Mouse (Mus musculus): ENCODE data around the gene Lpar6.

Lpar6 gene

GRCm38 (mm10) chr14:73237848-73238321 lies at the start of gene Lpar6:
Lpar6 (plus strand) TSS chr14:73237895.
- DNase-seq = no peak

DNA sequence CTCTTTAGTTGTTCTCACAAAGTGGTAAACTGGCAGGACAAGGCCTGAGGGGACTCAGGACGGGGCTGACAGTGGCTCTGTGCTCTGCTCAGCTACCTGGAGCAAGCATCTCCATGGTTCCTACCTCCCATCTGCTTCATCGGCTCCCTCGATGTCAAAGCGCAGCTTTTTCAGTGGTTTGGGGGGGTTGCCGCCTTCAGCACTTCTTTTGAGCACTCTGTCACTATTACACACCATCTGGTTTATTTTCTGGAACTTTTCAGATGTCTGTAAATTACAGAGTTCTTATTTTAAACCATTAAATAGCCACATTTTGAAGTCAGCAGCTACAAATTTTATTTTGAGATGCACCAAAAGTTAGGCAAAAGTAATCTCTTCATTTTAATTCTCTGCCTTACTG lies 38.6 kb upstream of the Lpar6 start:
- no peak for DNase-seq

DNA sequence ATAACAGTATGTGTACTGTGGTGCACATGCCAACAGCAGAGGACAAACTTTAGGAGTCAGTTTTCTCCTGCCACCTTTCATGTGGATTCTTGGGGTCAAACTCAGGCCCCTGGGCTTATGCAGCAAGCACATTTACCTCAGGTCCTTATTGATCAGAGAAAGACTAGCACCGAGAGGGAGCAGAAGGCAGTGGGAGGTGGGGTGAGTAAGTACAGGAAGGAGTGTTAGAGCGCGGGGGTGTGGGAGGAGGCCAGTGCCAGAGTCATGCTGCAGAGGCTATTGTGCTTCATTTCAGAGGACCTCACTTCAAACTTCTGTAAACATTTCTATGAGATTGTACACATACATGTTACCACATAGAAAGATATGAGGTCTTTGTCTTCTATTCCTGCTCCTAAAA lies 36.2 kb upstream of the Lpar6 start:
- no peak for DNase-seq

GRCm38 (mm10) chr14:73204016-73204415 lies 33.7 kb upstream of the Lpar6 start:
- DNase-seq = no peak

DNA sequence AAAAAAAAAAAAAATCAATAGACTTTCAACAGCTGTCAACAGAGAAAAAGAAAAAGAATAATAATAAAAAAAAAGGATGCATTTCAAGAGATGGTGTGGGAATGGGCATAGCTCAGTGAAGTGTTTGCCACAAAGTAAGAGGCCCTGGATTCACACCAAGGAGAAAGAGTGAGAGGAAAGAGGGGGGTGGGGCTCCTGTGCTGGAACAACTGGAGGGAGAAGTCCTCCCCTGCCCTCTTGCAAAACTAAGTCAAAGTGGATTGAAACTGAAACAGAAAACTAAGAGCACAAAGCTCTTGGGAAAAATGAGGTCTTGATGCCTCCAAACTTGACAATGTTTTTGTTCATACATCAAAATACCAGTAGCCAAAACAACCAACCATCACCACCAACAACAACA lies 28.4 kb upstream of the Lpar6 start:
- no peak for DNase-seq

DNA sequence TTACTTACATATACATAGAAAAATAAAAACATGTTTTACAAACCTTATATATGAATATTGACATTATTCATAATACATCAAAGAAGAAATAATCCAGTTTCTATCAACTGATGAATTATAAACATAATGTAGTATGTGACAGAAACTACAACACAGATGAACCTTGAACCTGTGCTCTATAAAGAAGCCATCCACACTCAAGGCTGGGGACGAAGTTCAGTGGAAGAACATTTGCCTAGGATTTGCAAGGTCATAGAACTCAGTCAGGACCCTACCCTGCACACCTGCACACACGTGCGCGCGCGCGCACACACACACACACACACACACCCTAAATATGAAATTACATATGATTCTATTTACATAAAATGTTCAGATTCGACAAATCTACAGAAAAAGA lies 27.5 kb upstream of the Lpar6 start:
- DNase-seq = no peak

- no peak for DNase-seq
Measured at GRCm38 (mm10) chr14:73211477-73211876, 26.2 kb upstream of the Lpar6 start.

DNA sequence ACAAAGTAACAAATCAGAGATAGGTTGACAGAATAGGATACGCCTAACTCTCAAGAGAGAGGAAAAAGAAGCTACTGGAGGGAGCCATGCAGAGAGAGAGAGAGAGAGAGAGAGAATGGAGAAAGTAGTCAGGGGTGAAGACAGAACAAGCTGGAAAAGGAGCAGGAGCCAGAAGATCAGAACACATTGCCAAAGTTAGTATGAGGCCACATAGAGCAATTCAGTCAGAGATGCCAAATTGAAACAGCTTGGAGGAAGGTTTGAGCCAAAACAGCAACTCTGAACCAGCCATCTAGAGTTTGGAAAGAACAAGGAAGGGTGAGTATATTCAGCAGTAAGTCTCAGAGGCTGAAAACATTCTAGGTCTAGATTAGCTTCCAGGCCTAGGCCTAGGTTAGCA lies 20.6 kb upstream of the Lpar6 start:
- DNase-seq = peak; percentile 20

GRCm38 (mm10) chr14:73222316-73222970 lies 15.3 kb upstream of the Lpar6 start:
- DNase-seq = no peak

DNA sequence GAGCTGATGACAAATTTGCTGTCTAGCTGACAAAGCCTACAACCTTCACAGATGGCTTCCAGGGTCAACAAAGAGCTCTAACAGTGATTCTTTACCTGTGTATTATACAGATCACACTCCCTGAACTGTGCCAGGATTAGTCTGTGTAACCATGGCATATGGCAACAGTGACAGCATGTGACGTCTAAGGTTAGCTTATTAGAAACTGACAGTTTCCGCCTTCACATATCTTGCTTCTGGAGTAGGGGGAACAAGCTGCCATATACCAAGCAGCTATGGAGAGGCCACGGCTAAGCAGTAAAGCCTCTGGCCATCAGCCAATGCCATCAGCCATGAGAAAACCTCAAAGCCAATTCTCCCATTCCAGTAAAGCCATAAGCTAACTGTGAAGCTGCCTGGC lies 11.3 kb upstream of the Lpar6 start:
- peak; percentile 24 for DNase-seq

GRCm38 (mm10) chr14:73226849-73227248 lies 10.8 kb upstream of the Lpar6 start:
- DNase-seq = no peak

DNA sequence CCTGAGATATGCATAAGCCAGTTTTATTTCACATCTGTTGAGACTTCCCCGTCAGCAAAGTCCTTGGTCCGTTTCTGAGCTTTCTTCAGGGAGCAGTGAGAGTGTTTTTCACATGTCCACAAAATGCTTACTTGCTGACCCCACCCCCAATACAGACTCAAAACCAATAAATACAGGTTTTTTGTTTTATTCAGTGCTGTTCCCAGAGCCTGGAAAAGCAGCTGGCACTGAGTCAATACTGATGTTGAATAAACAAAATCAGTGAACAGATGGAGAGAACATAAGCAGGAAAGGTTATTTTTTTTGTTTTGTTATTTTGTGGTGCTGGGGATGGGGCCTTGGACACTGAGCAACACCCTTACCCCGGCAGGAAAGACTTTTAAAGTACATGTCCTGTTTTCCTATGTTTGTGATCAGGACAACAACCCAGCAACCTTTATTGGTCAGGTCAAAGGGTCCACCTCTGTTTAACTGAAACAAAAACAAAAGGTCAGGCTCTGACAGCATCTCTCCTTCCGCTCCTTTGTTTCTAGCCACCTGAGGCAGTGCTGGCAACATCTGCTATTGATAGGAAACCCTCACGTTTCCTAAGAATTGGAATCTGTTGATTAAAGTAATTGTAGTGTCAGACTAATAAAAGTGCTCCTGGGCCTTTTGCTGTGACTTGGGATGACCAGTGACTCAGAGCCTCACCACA lies 6.3 kb upstream of the Lpar6 start:
- DNase-seq = no peak

DNA sequence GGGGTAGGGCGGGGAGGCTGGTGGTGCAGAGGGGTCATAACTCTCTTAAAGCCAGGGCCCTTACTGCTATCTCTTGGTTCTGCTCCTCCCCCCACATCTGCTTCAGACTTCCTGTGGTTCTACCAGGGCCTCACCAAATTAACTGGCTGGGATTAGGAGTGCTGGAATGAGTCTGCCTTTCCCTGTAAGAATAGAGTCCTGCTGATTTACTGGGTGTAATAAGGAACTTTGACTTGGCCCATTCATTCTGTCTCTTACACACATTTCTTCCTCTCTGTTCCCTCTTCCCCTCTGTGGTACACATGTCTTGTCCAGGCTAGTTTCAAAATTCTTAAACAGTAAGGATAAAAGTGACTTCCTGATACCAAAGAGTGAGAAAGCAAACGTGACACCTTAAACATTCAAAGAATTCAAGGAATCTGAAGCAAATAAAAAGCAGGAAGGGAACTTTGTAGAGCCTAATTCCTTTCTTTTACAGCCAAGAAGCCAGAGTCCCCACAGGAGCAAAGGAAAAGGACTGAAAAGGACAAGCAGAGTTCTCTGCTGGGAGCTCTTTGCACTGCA lies 3.1 kb upstream of the Lpar6 start:
- no peak for DNase-seq

GRCm38 (mm10) chr14:73238498-73239250 lies 979 bp downstream of the Lpar6 start:
- no peak for DNase-seq

GRCm38 (mm10) chr14:73239291-73239690 lies 1.6 kb downstream of the Lpar6 start:
- no peak for DNase-seq

- DNase-seq = no peak
Measured at GRCm38 (mm10) chr14:73239857-73240256, 2.2 kb downstream of the Lpar6 start.

- DNase-seq = no peak
Measured at GRCm38 (mm10) chr14:73244061-73244597, 6.4 kb downstream of the Lpar6 start.

- no peak for DNase-seq
Measured at GRCm38 (mm10) chr14:73250056-73250455, 12.4 kb downstream of the Lpar6 start.

GRCm38 (mm10) chr14:73252276-73252675 lies 14.6 kb downstream of the Lpar6 start:
- DNase-seq = no peak

DNA sequence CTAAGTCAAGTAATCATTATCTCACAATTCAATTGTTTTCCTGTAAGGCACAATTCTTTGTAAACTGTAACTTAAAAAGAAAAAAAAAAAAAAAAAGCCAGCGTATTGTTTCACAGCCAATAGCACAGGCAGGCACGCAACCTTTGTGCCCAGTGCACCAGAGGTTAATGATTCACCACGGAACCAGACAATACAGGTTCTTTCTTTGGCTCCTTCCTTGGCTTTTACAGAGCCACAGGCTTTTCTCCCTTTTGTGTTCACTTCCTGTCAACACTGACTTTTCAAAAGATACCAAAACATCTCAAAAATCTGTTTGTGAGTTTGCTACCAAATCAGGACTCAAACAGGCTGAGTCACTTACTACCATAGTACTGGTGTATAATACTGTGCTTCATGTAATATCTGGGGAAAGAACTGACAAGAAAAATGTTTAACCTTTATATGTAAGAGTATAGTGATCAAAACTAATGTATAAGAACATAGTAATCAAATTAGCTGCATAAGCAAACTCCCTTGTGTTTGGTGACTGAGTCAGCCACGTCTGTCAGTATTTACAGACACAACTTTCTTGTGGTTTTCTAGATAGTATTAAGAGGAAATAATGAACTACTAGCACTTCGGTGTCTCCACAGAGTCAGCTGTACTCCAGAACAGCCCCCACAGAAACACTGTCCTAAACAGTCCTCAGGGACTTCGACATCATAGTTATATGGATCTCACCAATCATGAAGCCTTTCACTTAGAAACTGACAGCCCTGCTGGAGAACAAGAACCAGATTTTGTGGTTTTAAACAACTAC lies 16.0 kb downstream of the Lpar6 start:
- no peak for DNase-seq

DNA sequence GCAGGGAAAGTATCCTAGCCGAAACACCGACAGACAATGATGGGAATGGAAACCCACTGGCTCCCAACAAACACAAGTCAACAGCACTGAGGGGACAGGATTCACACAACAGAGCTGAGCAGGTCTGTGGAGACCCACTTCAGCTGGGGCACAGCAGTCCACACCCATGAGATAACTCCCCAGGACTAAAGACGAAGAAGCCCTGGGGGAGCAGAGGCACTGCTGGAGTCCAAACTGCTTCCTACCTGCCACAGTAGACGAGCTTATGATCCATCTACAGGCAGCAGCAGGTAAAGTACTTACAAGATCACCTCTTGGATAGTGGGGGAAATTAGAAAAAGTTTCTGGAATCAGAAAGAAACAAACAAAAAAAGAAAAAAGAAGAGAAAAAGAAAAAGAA lies 16.7 kb downstream of the Lpar6 start:
- DNase-seq = no peak

DNA sequence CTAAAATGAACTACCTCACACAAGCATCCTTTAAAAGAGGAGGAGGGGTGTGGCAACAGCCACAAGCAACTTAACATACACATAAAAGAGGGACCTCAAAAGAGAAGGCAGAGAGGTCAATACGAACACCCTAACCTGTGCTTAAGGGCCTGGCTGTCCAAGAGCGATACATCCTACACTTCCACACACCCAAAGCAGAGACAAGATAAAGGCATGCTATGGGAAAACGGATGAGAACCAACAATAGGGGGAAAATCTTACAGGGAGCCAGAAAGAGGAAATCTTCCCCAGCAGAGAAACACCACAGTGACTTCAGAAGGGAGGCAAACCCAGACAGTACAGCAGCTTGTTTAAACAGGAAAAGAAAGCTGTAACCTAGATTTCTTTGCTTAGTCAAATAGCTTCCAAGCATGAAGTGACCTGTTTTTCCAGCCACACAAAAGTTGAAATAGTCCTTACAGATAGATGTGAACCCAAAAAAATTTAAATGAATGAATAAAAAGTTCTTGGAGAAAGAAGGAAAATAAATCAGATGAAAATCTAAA lies 17.8 kb downstream of the Lpar6 start:
- no peak for DNase-seq

Measured in cerebellum, adult 8-10 months (tissue).